Mouse (Mus musculus): ENCODE measurements around the gene Sowaha. TPM values are rescaled to one million over a fixed set of nuclear protein-coding genes. Genes with fewer than 3 reads are reported as not detected.

Gene Sowaha
- polyA plus RNA-seq (2014; fragmentation: Nextera tagmentation; extraction: Ambion mirVana): 0.09 and 0.28 TPM in 2 replicates

DNA sequence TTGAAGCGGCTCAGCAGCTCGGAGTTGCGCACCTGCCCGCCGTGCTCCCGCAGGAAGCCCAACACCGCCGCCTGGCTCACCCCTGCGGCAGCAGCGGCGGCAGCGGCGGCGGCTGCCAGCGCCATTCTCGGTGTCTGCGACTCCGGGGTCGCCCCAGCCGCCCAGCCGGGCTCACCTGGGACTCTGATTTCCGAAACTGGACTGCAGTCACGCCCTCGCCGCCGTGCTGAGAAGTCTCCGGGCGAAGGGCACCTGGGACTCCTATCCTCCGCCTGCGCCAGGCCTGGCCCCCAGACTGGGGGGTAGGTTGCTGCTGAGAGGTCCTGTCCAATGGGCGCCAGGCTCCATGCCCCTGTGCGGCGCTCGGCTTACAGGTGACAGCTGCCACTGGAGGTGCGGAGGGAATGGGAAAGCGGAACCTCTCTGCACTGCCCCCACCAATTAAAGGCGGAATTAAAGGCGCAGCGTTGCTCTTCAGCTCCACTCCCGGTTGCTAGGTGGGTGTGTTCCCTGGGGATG, at the start of gene Sowaha, which contains the start of gene Gm9945:
Gene Sowaha (minus strand): TSS at position 492 of the 519 bp plus-strand sequence.
Gene Gm9945 (plus strand): TSS at position 384 of the 519 bp plus-strand sequence.
- peak within 1 kb of the TSS; percentile 62 for H3K4me2 ChIP-seq (ENCODE audit: low read length)
- H3K4me1 ChIP-seq (replicated peaks; ENCODE audit: control insufficient read depth, insufficient read depth, low read length): peaks cover 4% of the 10 kb centered on the region; the same call in 1 of the 2 replicates
- DNase-seq (ENCODE audit: low spot score) (peak; percentile 71), ATAC-seq (replicated peaks; ENCODE audit: low FRiP score, low TSS enrichment, low read depth) (peak; percentile 70)
- no peak within 1 kb of the TSS for H3K27ac ChIP-seq (ENCODE audit: low read depth)
- H3K4me3 ChIP-seq (ENCODE audit: low read depth, low read length): peak within 1 kb of the TSS; percentile 36
- 0 out of 2 replicates have a peak within 1 kb of the TSS, but pooled peaks have one; percentile 16 for H3K9ac ChIP-seq (ENCODE audit: low read length)
- 0 out of 2 replicates have a peak, but pooled peaks cover 4% of the 10 kb centered on the region for H3K9me3 ChIP-seq (ENCODE audit: control insufficient read depth, low read length)
- 2% methylated on average over 39 of the region's 40 CpGs for WGBS
- H3K27me3 ChIP-seq (replicated peaks; ENCODE audit: control insufficient read depth, insufficient read depth, low read length): peaks cover 65% of the 10 kb centered on the region
- no peaks in the 10 kb centered on the region for H3K36me3 ChIP-seq (ENCODE audit: control insufficient read depth, insufficient read depth, low read length)

DNA sequence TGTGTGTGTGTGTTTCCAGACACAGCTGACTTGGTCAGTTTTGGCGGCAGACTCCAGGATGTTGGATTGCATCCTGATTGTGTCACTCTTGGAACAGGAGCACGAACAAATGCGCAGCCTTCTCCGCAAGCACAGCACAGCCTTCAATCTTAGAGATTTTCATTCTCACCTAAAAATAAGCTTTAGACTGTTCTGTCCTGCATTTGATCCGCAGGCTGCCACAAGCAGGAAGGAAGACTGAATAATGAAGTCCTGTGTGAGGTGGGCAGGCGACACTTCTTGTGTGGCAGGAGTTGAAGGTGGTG, 49.1 kb upstream of the Sowaha start:
- H3K9me3 ChIP-seq (ENCODE audit: control insufficient read depth, low read length): no peaks in the 10 kb centered on the region
- 45% methylated on average over 6 of the region's 6 CpGs for WGBS
- H3K36me3 ChIP-seq (ENCODE audit: control insufficient read depth, insufficient read depth, low read length): peaks cover 8% of the 10 kb centered on the region
- H3K27me3 ChIP-seq (replicated peaks; ENCODE audit: control insufficient read depth, insufficient read depth, low read length): no peaks in the 10 kb centered on the region
- no peak overlapping the region for H3K4me3 ChIP-seq (ENCODE audit: low read depth, low read length)
- H3K4me2 ChIP-seq (ENCODE audit: low read length): no peak overlapping the region
- ATAC-seq (replicated peaks; ENCODE audit: low FRiP score, low TSS enrichment, low read depth): no peak
- H3K4me1 ChIP-seq (replicated peaks; ENCODE audit: control insufficient read depth, insufficient read depth, low read length): peaks cover 7% of the 10 kb centered on the region
- no peak overlapping the region for H3K27ac ChIP-seq (ENCODE audit: low read depth)
- H3K9ac ChIP-seq (ENCODE audit: low read length): no peak overlapping the region
- DNase-seq (ENCODE audit: low spot score): no peak

DNA sequence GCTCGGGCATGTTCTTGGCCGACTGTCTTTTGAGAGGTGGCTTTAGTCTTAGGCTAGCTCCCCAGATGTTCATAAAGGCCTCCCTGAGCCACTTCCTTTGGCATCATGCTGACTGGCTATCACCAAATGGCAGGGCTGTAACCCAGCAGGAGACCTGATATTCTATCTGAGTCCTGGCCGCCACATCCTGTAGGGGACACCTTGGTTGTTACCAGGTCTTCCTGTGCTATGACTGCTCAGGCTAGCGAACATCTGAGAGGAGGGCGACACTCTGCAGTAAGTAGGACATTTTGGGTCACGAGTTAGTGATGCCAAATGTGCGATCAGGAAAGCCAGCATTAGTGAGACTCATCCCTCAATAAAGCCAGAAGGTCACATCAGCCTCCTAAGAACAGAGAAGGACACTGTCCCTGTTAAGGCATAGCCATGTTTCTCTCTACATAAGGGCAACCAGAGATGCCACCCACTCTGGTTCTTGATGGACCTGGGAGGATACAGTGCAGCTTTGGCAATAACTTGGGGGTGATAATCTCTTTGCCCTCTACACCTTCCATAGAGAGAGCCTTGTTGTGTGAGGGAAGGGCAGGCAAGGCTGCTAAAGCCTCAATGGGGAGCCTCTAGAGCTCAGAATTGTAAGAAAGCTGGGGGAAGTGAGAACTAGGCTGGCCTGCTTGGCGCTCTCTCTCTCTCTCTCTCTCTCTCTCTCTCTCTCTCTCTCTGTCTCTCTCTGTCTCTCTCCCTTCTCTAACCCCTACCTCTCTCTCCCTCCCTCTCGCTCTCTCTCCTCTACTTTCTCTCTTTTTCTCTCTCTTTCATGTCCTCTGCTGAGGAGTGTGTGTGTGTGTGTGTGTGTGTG, 48.6 kb upstream of the Sowaha start:
- no peak overlapping the region for H3K4me3 ChIP-seq (ENCODE audit: low read depth, low read length)
- H3K4me2 ChIP-seq (ENCODE audit: low read length): no peak overlapping the region
- peaks cover 13% of the 10 kb centered on the region for H3K4me1 ChIP-seq (replicated peaks; ENCODE audit: control insufficient read depth, insufficient read depth, low read length)
- no peak overlapping the region for H3K27ac ChIP-seq (ENCODE audit: low read depth)
- WGBS: 72% methylated on average over 9 of the region's 9 CpGs
- DNase-seq (ENCODE audit: low spot score) (no peak), ATAC-seq (replicated peaks; ENCODE audit: low FRiP score, low TSS enrichment, low read depth) (no peak)
- no peaks in the 10 kb centered on the region for H3K9me3 ChIP-seq (ENCODE audit: control insufficient read depth, low read length)
- H3K27me3 ChIP-seq (replicated peaks; ENCODE audit: control insufficient read depth, insufficient read depth, low read length): no peaks in the 10 kb centered on the region
- H3K36me3 ChIP-seq (ENCODE audit: control insufficient read depth, insufficient read depth, low read length): peaks cover 4% of the 10 kb centered on the region; the same call in 1 of the 2 replicates
- H3K9ac ChIP-seq (ENCODE audit: low read length): no peak overlapping the region

GRCm38 (mm10) chr11:53525461-53525860, 45.4 kb upstream of the Sowaha start:
- no peaks in the 10 kb centered on the region for H3K9me3 ChIP-seq (ENCODE audit: control insufficient read depth, low read length)
- H3K4me1 ChIP-seq (replicated peaks; ENCODE audit: control insufficient read depth, insufficient read depth, low read length): peaks cover 30% of the 10 kb centered on the region
- H3K27ac ChIP-seq (ENCODE audit: low read depth): no peak overlapping the region
- H3K36me3 ChIP-seq (ENCODE audit: control insufficient read depth, insufficient read depth, low read length): no peaks in the 10 kb centered on the region
- no peak for ATAC-seq (replicated peaks; ENCODE audit: low FRiP score, low TSS enrichment, low read depth)
- no peak overlapping the region for H3K9ac ChIP-seq (ENCODE audit: low read length)
- 47% methylated on average over 4 of the region's 4 CpGs for WGBS
- H3K4me3 ChIP-seq (ENCODE audit: low read depth, low read length): no peak overlapping the region
- H3K27me3 ChIP-seq (replicated peaks; ENCODE audit: control insufficient read depth, insufficient read depth, low read length): no peaks in the 10 kb centered on the region
- H3K4me2 ChIP-seq (ENCODE audit: low read length): no peak overlapping the region
- no peak for DNase-seq (ENCODE audit: low spot score)

- H3K9me3 ChIP-seq (ENCODE audit: control insufficient read depth, low read length): no peaks in the 10 kb centered on the region
- H3K4me3 ChIP-seq (ENCODE audit: low read depth, low read length): no peak overlapping the region
- H3K4me1 ChIP-seq (replicated peaks; ENCODE audit: control insufficient read depth, insufficient read depth, low read length): peaks cover 30% of the 10 kb centered on the region
- no peak overlapping the region for H3K4me2 ChIP-seq (ENCODE audit: low read length)
- no peak overlapping the region for H3K9ac ChIP-seq (ENCODE audit: low read length)
- 77% methylated on average over 6 of the region's 6 CpGs for WGBS
- no peak overlapping the region for H3K27ac ChIP-seq (ENCODE audit: low read depth)
- ATAC-seq (replicated peaks; ENCODE audit: low FRiP score, low TSS enrichment, low read depth): no peak
- DNase-seq (ENCODE audit: low spot score): no peak
- no peaks in the 10 kb centered on the region for H3K36me3 ChIP-seq (ENCODE audit: control insufficient read depth, insufficient read depth, low read length)
- H3K27me3 ChIP-seq (replicated peaks; ENCODE audit: control insufficient read depth, insufficient read depth, low read length): no peaks in the 10 kb centered on the region
Observed at GRCm38 (mm10) chr11:53524905-53525304, 44.8 kb upstream of the Sowaha start.

DNA sequence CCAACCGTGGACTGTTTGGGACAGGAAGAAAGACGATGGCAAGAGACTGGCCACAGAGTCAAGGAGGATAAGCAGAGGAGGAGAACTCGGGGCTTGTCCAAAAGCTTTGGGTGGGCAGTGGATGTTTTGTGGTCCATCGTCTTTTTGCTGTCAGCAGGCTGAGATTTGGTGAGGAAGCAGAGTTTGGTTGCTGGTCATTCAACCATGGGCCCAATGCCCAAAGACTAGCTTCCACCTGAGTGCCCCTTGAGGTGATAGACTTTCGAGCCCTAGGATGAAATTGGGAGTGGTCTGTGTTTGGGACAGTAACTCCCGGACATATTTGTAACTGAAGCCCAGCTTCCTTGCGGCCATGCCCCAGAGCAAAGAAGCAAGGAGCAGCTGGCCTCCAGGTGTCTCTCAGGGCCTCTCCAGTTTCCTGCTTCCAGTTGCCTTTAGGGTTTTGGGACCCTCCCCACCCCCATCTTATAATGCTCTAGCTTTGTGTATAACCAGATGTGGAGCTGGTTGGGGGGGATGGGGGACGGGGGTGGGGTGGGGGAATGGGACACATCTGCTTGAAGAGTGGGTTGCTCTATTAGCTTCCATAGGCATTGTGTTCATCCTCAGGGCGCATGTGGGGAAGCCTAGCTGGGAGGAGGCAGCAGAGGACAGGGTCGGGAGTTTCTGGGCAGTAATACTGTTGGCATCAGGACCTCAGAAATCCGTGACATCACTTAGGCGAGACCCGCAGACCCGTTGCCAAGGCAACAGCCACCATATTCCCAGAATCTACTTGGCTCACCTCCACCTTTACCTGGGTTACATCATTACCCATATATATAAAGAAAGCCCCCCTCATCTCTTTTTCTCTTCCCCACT, 43.7 kb upstream of the Sowaha start:
- no peak overlapping the region for H3K4me3 ChIP-seq (ENCODE audit: low read depth, low read length)
- peaks cover 35% of the 10 kb centered on the region for H3K4me1 ChIP-seq (replicated peaks; ENCODE audit: control insufficient read depth, insufficient read depth, low read length)
- H3K9me3 ChIP-seq (ENCODE audit: control insufficient read depth, low read length): no peaks in the 10 kb centered on the region
- no peak overlapping the region for H3K4me2 ChIP-seq (ENCODE audit: low read length)
- ATAC-seq (replicated peaks; ENCODE audit: low FRiP score, low TSS enrichment, low read depth): no peak
- no peaks in the 10 kb centered on the region for H3K27me3 ChIP-seq (replicated peaks; ENCODE audit: control insufficient read depth, insufficient read depth, low read length)
- H3K9ac ChIP-seq (ENCODE audit: low read length): no peak overlapping the region
- DNase-seq (ENCODE audit: low spot score): no peak
- no peaks in the 10 kb centered on the region for H3K36me3 ChIP-seq (ENCODE audit: control insufficient read depth, insufficient read depth, low read length)
- 78% methylated on average over 14 of the region's 14 CpGs for WGBS
- no peak overlapping the region for H3K27ac ChIP-seq (ENCODE audit: low read depth)

GRCm38 (mm10) chr11:53522930-53523329, 42.9 kb upstream of the Sowaha start:
- ATAC-seq (replicated peaks; ENCODE audit: low FRiP score, low TSS enrichment, low read depth): no peak
- Histone ChIP-seq H3K27me3 (replicated peaks; ENCODE audit: control insufficient read depth, insufficient read depth, low read length) (no peaks in the 10 kb centered on the region), H3K4me1 (replicated peaks; ENCODE audit: control insufficient read depth, insufficient read depth, low read length) (peaks cover 34% of the 10 kb centered on the region), H3K36me3 (ENCODE audit: control insufficient read depth, insufficient read depth, low read length) (no peaks in the 10 kb centered on the region), H3K9me3 (ENCODE audit: control insufficient read depth, low read length) (no peaks in the 10 kb centered on the region), H3K4me3 (ENCODE audit: low read depth, low read length) (no peak overlapping the region), H3K27ac (ENCODE audit: low read depth) (no peak overlapping the region), H3K9ac (ENCODE audit: low read length) (no peak overlapping the region), H3K4me2 (ENCODE audit: low read length) (no peak overlapping the region)
- WGBS: 48% methylated on average over 9 of the region's 9 CpGs
- DNase-seq (ENCODE audit: low spot score): no peak

- ATAC-seq (replicated peaks; ENCODE audit: low FRiP score, low TSS enrichment, low read depth): no peak
- 90% methylated on average over 3 of the region's 3 CpGs for WGBS
- Histone ChIP-seq H3K27me3 (replicated peaks; ENCODE audit: control insufficient read depth, insufficient read depth, low read length) (no peaks in the 10 kb centered on the region), H3K36me3 (ENCODE audit: control insufficient read depth, insufficient read depth, low read length) (no peaks in the 10 kb centered on the region), H3K9ac (ENCODE audit: low read length) (no peak overlapping the region), H3K4me2 (ENCODE audit: low read length) (no peak overlapping the region), H3K4me1 (replicated peaks; ENCODE audit: control insufficient read depth, insufficient read depth, low read length) (peaks cover 34% of the 10 kb centered on the region), H3K4me3 (ENCODE audit: low read depth, low read length) (no peak overlapping the region), H3K27ac (ENCODE audit: low read depth) (no peak overlapping the region), H3K9me3 (ENCODE audit: control insufficient read depth, low read length) (no peaks in the 10 kb centered on the region)
- no peak for DNase-seq (ENCODE audit: low spot score)
Observed at GRCm38 (mm10) chr11:53522362-53522761, 42.3 kb upstream of the Sowaha start.
